Mouse (Mus musculus) spleen, adult 2 months (tissue): ENCODE data around the gene Slco2a1.

Experiments used
- CTCF ChIP-seq: fragments of 200-500 bp; IDR thresholded peaks from 2 replicates; pipeline ENCODE4 v1.5.1; 2011; ENCODE audit warnings: mild to moderate bottlenecking, inconsistent platforms; ENCODE audit not compliant: insufficient read depth, insufficient read length, insufficient replicate concordance; ENCODE audit errors: extremely low read depth
- POLR2A ChIP-seq: fragments of 200-500 bp; IDR thresholded peaks from 2 replicates; pipeline ENCODE4 v1.6.1; 2011; ENCODE audit warnings: low read depth, low read length, inconsistent platforms

GRCm38 (mm10) chr9:103117951-103118350, 129.4 kb downstream of the Slco2a1 start:
- TF ChIP-seq CTCF = no peak
- no peak for TF ChIP-seq POLR2A
